Mouse (Mus musculus): ENCODE data around the gene Ric1. TPM values are rescaled to one million over a fixed set of nuclear protein-coding genes. Genes with fewer than 3 reads are reported as not detected.

Ric1 gene
- polyA plus RNA-seq, 1 experiment, result 6.7 TPM

DNA sequence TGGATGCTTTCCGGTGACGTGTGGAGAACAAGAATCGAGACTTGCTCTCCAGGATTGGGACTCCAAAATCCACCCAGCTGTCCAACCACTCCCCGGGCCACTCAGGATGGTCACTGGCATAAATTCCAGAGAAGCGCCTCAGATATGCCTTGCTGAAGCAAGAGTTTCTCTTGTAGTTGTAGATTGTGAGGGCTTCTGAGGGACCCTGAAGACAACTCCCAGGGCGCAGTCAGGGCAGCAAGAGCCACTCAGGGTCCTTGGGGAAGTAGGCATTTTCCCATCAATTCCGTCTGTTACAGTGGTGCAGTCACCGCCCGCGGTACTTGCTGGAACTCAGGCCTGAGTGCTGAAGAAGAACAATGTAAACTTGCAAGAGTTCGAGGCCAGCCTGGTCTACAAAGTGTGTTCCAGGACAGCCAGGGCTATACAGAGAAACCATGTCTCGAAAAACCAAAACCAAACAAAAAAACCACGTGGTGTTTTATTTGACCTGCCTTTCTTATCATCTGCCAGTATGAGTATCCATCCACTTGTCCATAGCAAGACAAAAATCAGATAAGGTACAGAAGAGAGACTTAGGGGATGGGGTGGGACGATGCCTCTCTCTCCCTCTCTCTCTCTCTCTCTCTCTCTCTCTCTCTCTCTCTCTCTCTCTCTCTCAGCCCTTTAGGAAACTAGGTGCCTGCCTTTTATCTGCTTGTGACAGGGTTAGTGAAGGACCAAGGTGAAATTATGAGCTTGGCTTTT lies 34.6 kb upstream of the Ric1 start:
- Histone ChIP-seq H3K4me3 (ENCODE audit: low read depth, low read length) (no peak overlapping the region), H3K36me3 (ENCODE audit: control insufficient read depth, insufficient read depth, low read length) (no peaks in the 10 kb centered on the region), H3K4me1 (ENCODE audit: control insufficient read depth, insufficient read depth, insufficient read length, low read length) (peaks cover 3% of the 10 kb centered on the region; the same call in 1 of the 2 replicates), H3K27ac (ENCODE audit: insufficient read depth, low read depth, low read length) (peak overlapping the region; percentile 61; the same call in 1 of the 2 replicates), H3K27me3 (ENCODE audit: control insufficient read depth, insufficient read depth, low read length) (no peaks in the 10 kb centered on the region)
- no peak for TF ChIP-seq CTCF (IDR thresholded peaks at IDR 0.05; ENCODE audit: extremely low read depth, insufficient read length, insufficient replicate concordance, low read depth, low read length)
- no peak for TF ChIP-seq POLR2A (IDR thresholded peaks at IDR 0.05; ENCODE audit: low read depth, low read length)
- 80% methylated on average over 14 of the region's 14 CpGs for WGBS

- no peak for TF ChIP-seq POLR2A (IDR thresholded peaks at IDR 0.05; ENCODE audit: low read depth, low read length)
- TF ChIP-seq CTCF (IDR thresholded peaks at IDR 0.05; ENCODE audit: extremely low read depth, insufficient read length, insufficient replicate concordance, low read depth, low read length), result no peak
- Histone ChIP-seq H3K27ac (ENCODE audit: insufficient read depth, low read depth, low read length) (peak overlapping the region; percentile 61; the same call in 1 of the 2 replicates), H3K27me3 (ENCODE audit: control insufficient read depth, insufficient read depth, low read length) (no peaks in the 10 kb centered on the region), H3K36me3 (ENCODE audit: control insufficient read depth, insufficient read depth, low read length) (no peaks in the 10 kb centered on the region), H3K4me3 (ENCODE audit: low read depth, low read length) (no peak overlapping the region), H3K4me1 (ENCODE audit: control insufficient read depth, insufficient read depth, insufficient read length, low read length) (peaks cover 3% of the 10 kb centered on the region; the same call in 1 of the 2 replicates)
- WGBS, result 54% methylated on average over 6 of the region's 6 CpGs
Observed at GRCm38 (mm10) chr19:29488073-29488390, 34.0 kb upstream of the Ric1 start.

DNA sequence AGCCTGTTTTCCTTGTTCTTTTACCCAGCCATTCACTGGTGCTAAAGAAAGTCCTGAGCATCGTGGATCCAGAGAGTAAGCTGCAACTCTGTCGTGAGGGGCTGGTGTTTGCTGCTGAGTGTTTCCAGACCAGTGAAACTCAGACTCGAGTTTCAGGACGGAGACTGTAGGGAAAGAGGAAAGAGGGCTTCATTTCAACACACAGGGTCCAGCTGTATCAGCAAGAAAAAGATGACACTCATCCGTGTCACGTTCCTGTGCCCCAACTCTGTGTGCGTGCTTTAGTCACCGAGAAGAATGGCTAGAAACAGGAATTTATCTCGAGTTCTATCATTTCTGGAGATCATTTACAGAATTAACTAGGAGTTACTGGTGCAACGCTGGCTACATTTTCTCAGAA lies 33.7 kb upstream of the Ric1 start:
- TF ChIP-seq POLR2A (IDR thresholded peaks at IDR 0.05; ENCODE audit: low read depth, low read length) (no peak), CTCF (IDR thresholded peaks at IDR 0.05; ENCODE audit: extremely low read depth, insufficient read length, insufficient replicate concordance, low read depth, low read length) (no peak)

DNA sequence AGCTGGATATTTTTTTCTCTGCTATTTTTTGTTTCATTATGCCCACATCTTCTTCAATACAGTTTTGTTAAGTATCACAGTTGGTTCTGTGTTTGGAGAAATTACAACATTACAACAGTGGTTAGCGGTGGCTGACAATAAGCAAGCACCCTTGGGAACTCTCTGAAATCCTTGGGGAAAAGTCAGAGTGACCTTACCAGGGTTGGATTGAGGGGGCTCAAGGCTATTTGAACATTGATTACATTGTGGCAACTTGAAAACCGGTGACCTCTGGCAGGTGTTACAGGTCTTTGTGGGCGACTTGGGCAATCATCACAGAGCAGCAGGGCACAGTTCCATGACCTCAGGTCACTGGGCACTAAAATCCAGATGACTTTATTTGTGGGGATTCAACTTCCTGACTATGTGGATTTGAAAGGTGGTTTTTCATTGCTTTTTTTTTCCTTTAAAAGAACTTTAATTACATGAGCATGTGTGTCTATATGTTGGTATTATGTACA lies 32.2 kb upstream of the Ric1 start:
- Histone ChIP-seq H3K27me3 (ENCODE audit: control insufficient read depth, insufficient read depth, low read length) (no peaks in the 10 kb centered on the region), H3K36me3 (ENCODE audit: control insufficient read depth, insufficient read depth, low read length) (no peaks in the 10 kb centered on the region), H3K4me1 (ENCODE audit: control insufficient read depth, insufficient read depth, insufficient read length, low read length) (no peaks in the 10 kb centered on the region; the same call in 1 of the 2 replicates), H3K27ac (ENCODE audit: insufficient read depth, low read depth, low read length) (no peak overlapping the region), H3K4me3 (ENCODE audit: low read depth, low read length) (no peak overlapping the region)
- TF ChIP-seq POLR2A (IDR thresholded peaks at IDR 0.05; ENCODE audit: low read depth, low read length) (no peak), CTCF (IDR thresholded peaks at IDR 0.05; ENCODE audit: extremely low read depth, insufficient read length, insufficient replicate concordance, low read depth, low read length) (no peak)
- WGBS, result 73% methylated on average over 3 of the region's 3 CpGs

More for the DNA sequence above, 33.7 kb upstream of the Ric1 start:
- no peaks in the 10 kb centered on the region for H3K27me3 ChIP-seq (ENCODE audit: control insufficient read depth, insufficient read depth, low read length)
- peaks cover 3% of the 10 kb centered on the region; the same call in 1 of the 2 replicates for H3K4me1 ChIP-seq (ENCODE audit: control insufficient read depth, insufficient read depth, insufficient read length, low read length)
- H3K27ac ChIP-seq (ENCODE audit: insufficient read depth, low read depth, low read length), result peak overlapping the region; percentile 61; the same call in 1 of the 2 replicates
- H3K36me3 ChIP-seq (ENCODE audit: control insufficient read depth, insufficient read depth, low read length), result no peaks in the 10 kb centered on the region
- 48% methylated on average over 10 of the region's 10 CpGs for WGBS
- no peak overlapping the region for H3K4me3 ChIP-seq (ENCODE audit: low read depth, low read length)

- no peak for TF ChIP-seq CTCF (IDR thresholded peaks at IDR 0.05; ENCODE audit: extremely low read depth, insufficient read length, insufficient replicate concordance, low read depth, low read length)
- no peak for TF ChIP-seq POLR2A (IDR thresholded peaks at IDR 0.05; ENCODE audit: low read depth, low read length)
- H3K4me3 ChIP-seq (ENCODE audit: low read depth, low read length), result no peak overlapping the region
- 87% methylated on average over 9 of the region's 9 CpGs for WGBS
- no peaks in the 10 kb centered on the region; the same call in 1 of the 2 replicates for H3K4me1 ChIP-seq (ENCODE audit: control insufficient read depth, insufficient read depth, insufficient read length, low read length)
- no peaks in the 10 kb centered on the region for H3K36me3 ChIP-seq (ENCODE audit: control insufficient read depth, insufficient read depth, low read length)
- H3K27me3 ChIP-seq (ENCODE audit: control insufficient read depth, insufficient read depth, low read length), result no peaks in the 10 kb centered on the region
- no peak overlapping the region for H3K27ac ChIP-seq (ENCODE audit: insufficient read depth, low read depth, low read length)
Observed at GRCm38 (mm10) chr19:29491467-29491866, 30.6 kb upstream of the Ric1 start.

DNA sequence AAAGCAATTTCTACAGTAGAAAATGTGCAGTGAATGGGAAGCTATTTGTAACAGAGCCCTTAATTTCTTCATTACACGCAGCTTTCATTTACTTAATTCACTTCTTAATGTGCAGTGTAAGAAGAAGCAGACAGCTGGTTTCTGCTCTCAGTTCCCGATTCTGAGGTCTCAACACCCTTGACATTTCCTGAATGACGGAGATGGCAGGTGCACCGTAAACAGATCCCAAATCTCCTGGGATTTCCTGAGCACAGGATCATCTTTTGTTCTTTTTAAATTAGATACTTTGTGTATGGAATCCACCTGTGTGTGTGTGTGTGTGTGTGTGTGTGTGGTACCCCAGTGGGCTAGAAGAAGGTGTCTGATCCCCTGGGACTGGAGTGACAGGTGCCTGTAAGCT lies 27.6 kb upstream of the Ric1 start:
- H3K36me3 ChIP-seq (ENCODE audit: control insufficient read depth, insufficient read depth, low read length), result no peaks in the 10 kb centered on the region
- TF ChIP-seq CTCF (IDR thresholded peaks at IDR 0.05; ENCODE audit: extremely low read depth, insufficient read length, insufficient replicate concordance, low read depth, low read length) (no peak), POLR2A (IDR thresholded peaks at IDR 0.05; ENCODE audit: low read depth, low read length) (no peak)
- H3K27ac ChIP-seq (ENCODE audit: insufficient read depth, low read depth, low read length), result no peak overlapping the region
- no peak overlapping the region for H3K4me3 ChIP-seq (ENCODE audit: low read depth, low read length)
- H3K27me3 ChIP-seq (ENCODE audit: control insufficient read depth, insufficient read depth, low read length), result no peaks in the 10 kb centered on the region
- 90% methylated on average over 4 of the region's 4 CpGs for WGBS
- peaks cover 5% of the 10 kb centered on the region; the same call in 1 of the 2 replicates for H3K4me1 ChIP-seq (ENCODE audit: control insufficient read depth, insufficient read depth, insufficient read length, low read length)

DNA sequence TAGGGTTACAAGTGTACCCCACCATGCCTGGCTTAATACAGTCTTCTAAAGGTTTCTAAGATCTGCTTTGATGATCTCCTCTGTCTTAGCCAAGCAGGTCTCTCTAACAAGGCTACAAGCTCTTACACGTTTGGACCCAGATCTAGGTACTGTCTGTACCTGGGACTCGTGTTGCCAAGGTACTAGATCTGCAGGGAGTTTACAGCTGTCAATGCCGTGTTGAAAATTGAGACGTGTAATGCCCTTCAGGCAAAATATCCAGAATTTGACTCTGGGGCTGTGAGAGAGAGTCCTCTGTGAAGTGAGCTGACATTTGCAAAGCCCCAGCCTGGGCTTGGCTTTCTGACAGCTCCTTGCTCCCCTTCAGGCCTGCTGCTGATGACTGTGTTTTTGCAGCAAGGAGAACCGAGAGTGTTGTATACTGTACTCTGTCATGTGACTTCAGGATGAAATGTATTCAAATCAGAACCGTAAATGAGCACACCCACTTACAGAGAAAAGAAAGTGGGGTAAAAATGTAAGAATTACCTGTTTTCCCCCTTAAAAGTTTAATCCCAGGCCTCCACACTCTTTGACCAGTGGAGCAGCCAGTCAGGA lies 26.0 kb upstream of the Ric1 start:
- Histone ChIP-seq H3K4me3 (ENCODE audit: low read depth, low read length) (no peak overlapping the region), H3K27me3 (ENCODE audit: control insufficient read depth, insufficient read depth, low read length) (no peaks in the 10 kb centered on the region), H3K36me3 (ENCODE audit: control insufficient read depth, insufficient read depth, low read length) (no peaks in the 10 kb centered on the region), H3K27ac (ENCODE audit: insufficient read depth, low read depth, low read length) (peak overlapping the region; percentile 34; the same call in 1 of the 2 replicates), H3K4me1 (ENCODE audit: control insufficient read depth, insufficient read depth, insufficient read length, low read length) (peaks cover 8% of the 10 kb centered on the region; the same call in 1 of the 2 replicates)
- TF ChIP-seq CTCF (IDR thresholded peaks at IDR 0.05; ENCODE audit: extremely low read depth, insufficient read length, insufficient replicate concordance, low read depth, low read length), result no peak
- no peak for TF ChIP-seq POLR2A (IDR thresholded peaks at IDR 0.05; ENCODE audit: low read depth, low read length)
- WGBS, result 67% methylated on average over 6 of the region's 6 CpGs

Measured in small intestine, adult 2 months (tissue).